Mouse (Mus musculus) intestine, postnatal 0 days (tissue): ENCODE data around the gene Myo16. TPM values are rescaled to one million over a fixed set of nuclear protein-coding genes. Genes with fewer than 3 reads are reported as not detected.

ENCODE experiments used
- ATAC-seq: fragments of 200-750 bp; cut with Nextera tagmentation; 2 replicates; pipeline ENCODE4 v1.8.0; 2017; ENCODE audit warnings: mild to moderate bottlenecking, moderate TSS enrichment, moderate library complexity
- H3K27ac ChIP-seq: fragments of 300-500 bp; sonication (generic); 2 replicates; pipeline ENCODE4 v1.5.1; 2014; ENCODE audit warnings: mild to moderate bottlenecking, low read depth, low read length, moderate library complexity
- H3K27me3 ChIP-seq: fragments of 300-500 bp; sonication (generic); replicated peaks from 2 replicates; pipeline ENCODE4 v1.6.1; 2014; ENCODE audit warnings: low read length, mixed read lengths; ENCODE audit not compliant: control insufficient read depth, insufficient read depth
- H3K36me3 ChIP-seq: fragments of 300-500 bp; sonication (generic); 2 replicates; pipeline ENCODE4 v1.6.1; 2014; ENCODE audit warnings: mild to moderate bottlenecking, moderate library complexity; ENCODE audit not compliant: control insufficient read depth, insufficient read depth
- H3K4me1 ChIP-seq: fragments of 300-500 bp; sonication (generic); replicated peaks from 2 replicates; pipeline ENCODE4 v1.6.1; 2014; ENCODE audit warnings: antibody characterized with exemption, low read length, mixed read lengths; ENCODE audit not compliant: control insufficient read depth, insufficient read depth
- H3K4me2 ChIP-seq: fragments of 300-500 bp; sonication (generic); replicated peaks from 2 replicates; pipeline ENCODE4 v1.6.1; 2014; ENCODE audit warnings: low read depth, mild to moderate bottlenecking, moderate library complexity
- H3K4me3 ChIP-seq: fragments of 300-500 bp; sonication (generic); 2 replicates; pipeline ENCODE4 v1.5.1; 2014; ENCODE audit warnings: low read depth, low read length
- H3K9ac ChIP-seq: fragments of 300-500 bp; sonication (generic); 2 replicates; pipeline ENCODE4 v1.6.1; 2014; ENCODE audit warnings: mild to moderate bottlenecking, low read depth, low read length
- H3K9me3 ChIP-seq: fragments of 300-500 bp; sonication (generic); 2 replicates; pipeline ENCODE4 v1.6.1; 2016; ENCODE audit warnings: mixed run types; ENCODE audit not compliant: control insufficient read depth
- CTCF ChIP-seq: sonication (generic); IDR thresholded peaks from 2 replicates; pipeline ENCODE4 v1.5.1; 2016; ENCODE audit warnings: low read depth, mild to moderate bottlenecking, control low read depth, antibody characterized with exemption, moderate library complexity
- WGBS: fragments of 180-500 bp; shearing (Covaris S2); extraction: QIAGEN DNeasy Blood & Tissue Kit; methylation state at CpG from one replicate; pipeline ENCODE4 v1.1.7; 2014; 5-methylcytosine and 5-hydroxymethylcytosine counted together
- polyA plus RNA-seq: library from polyadenylated mRNA; unstranded; fragments of >200 nt; fragmentation: Nextera tagmentation; extraction: Ambion mirVana; gene quantifications from 2 replicates; pipeline ENCODE4 v1.2.1, GENCODE M21; 2015

The Myo16 gene
- polyA plus RNA-seq, 1 experiment from 2014 or later = not detected

DNA sequence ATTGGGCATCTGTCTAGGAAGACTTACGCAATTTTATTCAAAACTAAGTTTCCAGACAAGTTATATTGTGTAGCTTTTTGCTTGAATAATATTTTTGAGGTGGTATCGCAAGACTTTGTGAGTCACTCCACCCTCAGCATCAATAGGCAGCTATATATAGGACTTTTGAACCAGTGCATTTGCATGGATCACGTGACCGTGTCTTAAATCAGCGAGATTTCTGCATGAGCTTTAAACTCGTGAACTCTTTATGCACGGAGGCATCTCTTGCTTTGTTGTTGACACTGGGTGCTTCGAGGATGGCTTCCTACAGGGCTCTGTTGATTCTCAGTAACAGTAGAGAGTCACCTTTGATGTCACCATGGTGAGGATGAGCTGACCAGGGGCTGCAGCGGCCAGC, 262.2 kb downstream of the Myo16 start:
- TF ChIP-seq CTCF = no peak
- Histone ChIP-seq H3K36me3 (no peaks in the 10 kb centered on the region), H3K4me1 (no peaks in the 10 kb centered on the region), H3K9me3 (no peaks in the 10 kb centered on the region), H3K9ac (no peak overlapping the region), H3K27me3 (no peaks in the 10 kb centered on the region), H3K4me2 (no peak overlapping the region), H3K27ac (no peak overlapping the region), H3K4me3 (no peak overlapping the region)
- no peak for ATAC-seq
- 72% methylated on average over 9 of the region's 9 CpGs for WGBS

DNA sequence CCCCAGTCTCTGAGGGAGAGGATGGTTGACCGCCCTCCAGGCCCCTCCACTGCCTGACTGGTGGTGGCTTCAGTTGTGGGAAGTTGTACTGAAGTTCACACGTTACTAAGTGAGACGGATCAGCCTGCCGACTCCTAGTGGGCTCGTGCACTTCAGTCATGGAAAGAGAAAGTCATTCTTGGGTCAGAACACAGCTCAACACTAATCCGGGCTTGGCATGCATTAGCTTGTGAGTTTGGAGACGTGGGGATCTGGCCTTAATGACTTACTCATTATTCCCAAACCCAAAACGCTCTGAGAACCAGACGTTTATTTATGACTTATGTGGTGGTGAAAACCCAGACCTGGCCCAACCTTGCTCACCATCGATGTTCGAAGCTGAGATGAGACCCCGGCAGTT, 263.1 kb downstream of the Myo16 start:
- H3K9ac ChIP-seq = no peak overlapping the region
- no peak overlapping the region for H3K27ac ChIP-seq
- H3K9me3 ChIP-seq = no peaks in the 10 kb centered on the region
- no peak for TF ChIP-seq CTCF
- H3K36me3 ChIP-seq = no peaks in the 10 kb centered on the region
- ATAC-seq = no peak
- H3K27me3 ChIP-seq = no peaks in the 10 kb centered on the region
- 72% methylated on average over 12 of the region's 12 CpGs for WGBS
- no peak overlapping the region for H3K4me2 ChIP-seq
- H3K4me3 ChIP-seq = no peak overlapping the region
- H3K4me1 ChIP-seq = no peaks in the 10 kb centered on the region

DNA sequence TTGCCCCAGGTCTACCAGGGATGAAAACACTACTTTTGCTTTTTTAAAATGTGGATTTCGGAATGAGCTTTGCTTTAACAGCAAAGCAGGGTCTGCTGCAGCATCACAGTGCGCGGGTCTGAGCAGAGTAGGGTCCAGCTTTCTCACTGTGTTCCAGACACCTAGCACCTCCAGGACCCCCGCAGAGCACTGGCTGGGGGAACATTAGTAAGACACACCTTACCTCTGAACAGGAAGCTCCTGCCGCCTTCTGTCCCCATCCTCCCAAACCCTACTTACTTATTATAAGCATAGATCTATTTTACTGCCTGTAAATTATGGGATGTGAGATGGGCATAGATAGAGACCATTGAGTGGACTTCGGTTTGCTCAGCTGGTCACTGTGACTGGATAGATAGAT, 263.6 kb downstream of the Myo16 start:
- no peak for ATAC-seq
- Histone ChIP-seq H3K4me2 (no peak overlapping the region), H3K27ac (no peak overlapping the region), H3K4me3 (no peak overlapping the region), H3K27me3 (no peaks in the 10 kb centered on the region), H3K9ac (no peak overlapping the region), H3K36me3 (no peaks in the 10 kb centered on the region), H3K4me1 (no peaks in the 10 kb centered on the region), H3K9me3 (no peaks in the 10 kb centered on the region)
- WGBS = 93% methylated on average over 6 of the region's 6 CpGs
- no peak for TF ChIP-seq CTCF

GRCm38 (mm10) chr8:10418013-10418412, 264.3 kb downstream of the Myo16 start:
- Histone ChIP-seq H3K27ac (no peak overlapping the region), H3K36me3 (no peaks in the 10 kb centered on the region), H3K4me1 (no peaks in the 10 kb centered on the region), H3K9me3 (no peaks in the 10 kb centered on the region), H3K4me3 (no peak overlapping the region), H3K4me2 (no peak overlapping the region), H3K9ac (no peak overlapping the region), H3K27me3 (no peaks in the 10 kb centered on the region)
- ATAC-seq = no peak
- TF ChIP-seq CTCF = no peak
- 87% methylated on average over 8 of the region's 8 CpGs for WGBS

- no peak overlapping the region for H3K9ac ChIP-seq
- no peak for ATAC-seq
- WGBS = 83% methylated on average over 7 of the region's 7 CpGs
Observed at GRCm38 (mm10) chr8:10418971-10419370, 265.3 kb downstream of the Myo16 start.

GRCm38 (mm10) chr8:10419726-10420125, 266.0 kb downstream of the Myo16 start:
- no peak for TF ChIP-seq CTCF
- WGBS = 66% methylated on average over 4 of the region's 4 CpGs
- H3K36me3 ChIP-seq = no peaks in the 10 kb centered on the region
- H3K4me3 ChIP-seq = no peak overlapping the region
- no peak for ATAC-seq
- H3K9ac ChIP-seq = no peak overlapping the region
- H3K9me3 ChIP-seq = no peaks in the 10 kb centered on the region
- H3K27ac ChIP-seq = no peak overlapping the region
- no peak overlapping the region for H3K4me2 ChIP-seq
- H3K27me3 ChIP-seq = no peaks in the 10 kb centered on the region
- H3K4me1 ChIP-seq = no peaks in the 10 kb centered on the region

More at GRCm38 (mm10) chr8:10418971-10419370, 265.3 kb downstream of the Myo16 start:
- no peak for TF ChIP-seq CTCF
- Histone ChIP-seq H3K4me2 (no peak overlapping the region), H3K27ac (no peak overlapping the region), H3K4me1 (no peaks in the 10 kb centered on the region), H3K9me3 (no peaks in the 10 kb centered on the region), H3K36me3 (no peaks in the 10 kb centered on the region), H3K27me3 (no peaks in the 10 kb centered on the region), H3K4me3 (no peak overlapping the region)

- 77% methylated on average over 6 of the region's 6 CpGs for WGBS
- no peaks in the 10 kb centered on the region for H3K9me3 ChIP-seq
Observed at GRCm38 (mm10) chr8:10420551-10420950, 266.8 kb downstream of the Myo16 start.

More at GRCm38 (mm10) chr8:10420551-10420950, 266.8 kb downstream of the Myo16 start:
- no peaks in the 10 kb centered on the region for H3K4me1 ChIP-seq
- no peaks in the 10 kb centered on the region for H3K27me3 ChIP-seq
- no peak overlapping the region for H3K27ac ChIP-seq
- H3K4me3 ChIP-seq = no peak overlapping the region
- no peaks in the 10 kb centered on the region for H3K36me3 ChIP-seq
- no peak overlapping the region for H3K9ac ChIP-seq
- H3K4me2 ChIP-seq = no peak overlapping the region
- no peak for TF ChIP-seq CTCF
- ATAC-seq = no peak
